Mouse (Mus musculus) macrophage (primary cell): ENCODE data around the gene Hip1. TPM values are rescaled to one million over a fixed set of nuclear protein-coding genes. Genes with fewer than 3 reads are reported as not detected.
"Not testable (repeated sequence)": the region's sequence is repeated elsewhere in the genome, so short reads cannot be mapped to it uniquely, and the experiment has no call there.

Experiments
- H3K27ac ChIP-seq: fragments of 350-480 bp; formaldehyde crosslinking; 2 replicates; pipeline ENCODE4 v1.9.0; 2021
- H3K36me3 ChIP-seq: fragments of 350-480 bp; formaldehyde crosslinking; 2 replicates; pipeline ENCODE4 v1.9.0; 2021; ENCODE audit errors: inconsistent target
- H3K4me3 ChIP-seq: fragments of 350-480 bp; formaldehyde crosslinking; 2 replicates; pipeline ENCODE4 v1.9.0; 2021; ENCODE audit errors: inconsistent target
- H3K79me2 ChIP-seq: fragments of 350-480 bp; formaldehyde crosslinking; 2 replicates; pipeline ENCODE4 v1.9.0; 2021; ENCODE audit errors: inconsistent target
- WGBS: methylation state at CpG from one replicate; pipeline ENCODE4 v1.1.7; 2026; ENCODE audit warnings: inconsistent platforms; ENCODE audit not compliant: missing documents; 5-methylcytosine and 5-hydroxymethylcytosine counted together
- polyA plus RNA-seq: library from polyadenylated mRNA; stranded (reverse); fragments of 250-400 nt; gene quantifications from 3 replicates; pipeline ENCODE4 v1.2.4, GENCODE M21; 2018; ENCODE audit warnings: inconsistent platforms

Gene Hip1
- polyA plus RNA-seq, 1 experiment from 2014 or later: 70.5 TPM

DNA sequence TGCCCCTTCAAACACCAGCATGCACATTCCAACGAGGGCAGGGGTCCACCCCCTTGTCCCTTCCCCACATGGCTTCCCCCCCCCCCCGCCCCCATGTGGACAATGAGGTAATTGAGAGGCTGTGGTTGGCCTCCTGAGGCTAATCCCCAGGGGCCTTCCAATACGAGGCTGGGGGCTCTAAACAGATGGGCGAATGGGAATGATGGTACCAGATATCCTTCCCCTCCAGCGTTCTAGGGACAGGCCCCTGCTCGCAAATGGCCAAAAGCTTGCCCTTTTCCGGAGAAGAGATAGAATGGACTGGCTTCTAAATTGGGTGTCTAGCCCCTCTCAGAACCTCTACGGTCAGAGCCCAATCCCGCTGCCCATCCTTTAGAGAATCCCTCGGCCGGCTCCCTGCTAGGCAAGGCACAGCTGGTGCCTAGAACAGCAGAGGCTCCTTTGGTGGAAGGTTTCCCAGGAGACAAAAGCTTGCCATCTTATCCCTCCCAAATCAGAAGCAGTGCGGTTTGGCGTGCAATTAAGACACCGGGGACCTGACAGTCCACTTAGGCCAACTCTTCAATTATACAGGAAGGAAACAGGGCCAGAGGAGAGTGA lies 55.1 kb downstream of the Hip1 start:
- WGBS: 55% methylated on average over 14 of the region's 14 CpGs
- Histone ChIP-seq H3K4me3 (peak overlapping the region; percentile 84), H3K36me3 (no peaks in the 10 kb centered on the region), H3K79me2 (peaks cover 42% of the 10 kb centered on the region), H3K27ac (peak overlapping the region; percentile 69)

DNA sequence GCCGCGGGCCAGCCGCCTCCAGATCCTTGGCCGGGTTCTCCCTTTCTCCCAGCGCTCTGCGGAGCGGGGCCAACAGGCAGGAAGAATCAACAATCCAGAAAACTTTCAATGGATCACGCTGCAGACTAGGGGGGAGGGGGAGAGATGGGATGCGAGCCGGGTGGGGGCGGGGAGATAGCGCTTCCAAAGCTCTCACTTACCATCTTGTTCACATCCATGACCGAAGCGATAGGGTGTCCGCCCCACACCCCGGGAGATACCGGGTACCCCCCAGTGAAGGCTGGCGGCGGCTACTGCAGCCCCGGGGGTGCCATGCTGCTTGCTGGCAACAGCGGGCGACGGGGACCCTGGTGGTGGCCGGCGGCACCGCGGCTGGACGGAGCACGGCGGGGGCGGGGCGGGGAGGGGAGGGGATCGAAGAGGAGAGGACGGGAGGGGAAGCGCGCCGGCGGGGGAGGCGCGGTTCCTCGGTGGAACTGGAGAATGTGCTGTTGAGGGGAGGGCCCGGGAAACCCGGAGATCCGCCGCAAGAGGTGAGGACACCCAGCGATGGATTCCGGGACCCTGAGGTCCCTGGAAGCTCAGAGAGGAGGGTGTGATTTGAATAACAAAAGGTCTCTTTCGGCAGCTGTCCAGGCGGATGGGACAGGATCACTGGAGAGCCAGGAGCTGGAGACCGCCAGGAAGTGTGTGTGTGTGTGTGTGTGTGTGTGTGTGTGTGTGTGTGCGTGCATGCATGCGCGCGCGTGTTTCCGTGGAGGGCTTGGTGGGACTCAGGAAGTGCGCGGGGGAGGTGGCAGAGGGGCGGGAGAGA lies 55.8 kb downstream of the Hip1 start:
- H3K79me2 ChIP-seq: peaks cover 49% of the 10 kb centered on the region
- peak overlapping the region; percentile 84 for H3K27ac ChIP-seq
- peak overlapping the region; percentile 84 for H3K4me3 ChIP-seq
- under 1% methylated on average over 42 of the region's 59 CpGs for WGBS
- H3K36me3 ChIP-seq: no peaks in the 10 kb centered on the region

DNA sequence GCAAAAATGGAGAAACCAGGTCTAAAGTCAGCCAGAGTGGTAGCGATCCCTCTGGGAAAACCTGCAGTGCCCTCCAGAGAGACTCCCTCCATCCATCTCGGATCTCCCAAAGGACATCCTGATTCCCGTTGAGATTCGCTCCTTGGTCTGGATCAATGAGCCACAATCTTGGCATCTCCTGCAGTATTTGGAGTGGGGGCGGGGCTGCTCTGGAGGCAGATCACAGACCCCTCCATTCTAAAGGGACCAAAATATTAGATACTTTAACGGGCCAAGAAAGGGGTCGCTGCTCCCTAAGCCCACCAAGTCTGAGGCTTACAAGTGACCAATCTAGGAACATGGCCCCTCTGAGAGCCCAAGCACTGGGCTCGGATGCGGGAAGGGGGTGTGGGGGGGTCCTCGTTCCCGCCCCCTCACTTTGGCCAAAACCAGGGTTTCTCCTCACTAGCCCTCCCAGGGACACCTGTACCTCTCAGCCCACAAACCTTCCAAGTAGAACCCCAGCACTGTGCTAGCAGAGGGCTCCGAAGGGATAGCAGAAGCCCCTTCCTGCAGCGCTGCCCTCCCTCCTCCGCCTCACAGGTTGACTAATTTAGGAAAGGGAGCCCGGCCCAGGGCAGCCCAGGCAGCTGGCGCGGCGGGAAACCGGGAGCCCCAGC lies 56.6 kb downstream of the Hip1 start:
- WGBS: 33% methylated on average over 18 of the region's 19 CpGs
- H3K4me3 ChIP-seq: peak overlapping the region; percentile 84
- H3K27ac ChIP-seq: peak overlapping the region; percentile 84
- H3K36me3 ChIP-seq: no peaks in the 10 kb centered on the region
- peaks cover 57% of the 10 kb centered on the region for H3K79me2 ChIP-seq

DNA sequence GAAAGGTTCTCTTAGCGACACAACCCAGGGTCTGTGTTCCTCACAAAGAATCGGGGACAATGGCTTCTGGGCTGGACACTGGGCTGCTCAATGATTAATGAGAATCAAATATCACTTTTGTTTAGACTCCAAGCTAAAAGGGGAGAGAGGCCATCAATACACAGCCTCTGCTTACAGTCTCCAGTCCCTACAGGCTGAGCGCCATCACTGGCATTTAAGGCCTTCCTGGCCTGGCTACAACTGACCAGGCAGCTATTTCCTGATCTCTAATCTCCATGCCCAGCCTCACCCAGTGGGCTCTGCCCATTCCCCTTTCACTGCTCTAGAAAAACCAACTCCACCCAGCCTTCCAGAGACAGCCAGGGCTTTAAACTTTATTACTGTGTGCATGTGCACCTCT lies 59.6 kb downstream of the Hip1 start:
- H3K27ac ChIP-seq: no peak overlapping the region
- no peak overlapping the region for H3K4me3 ChIP-seq
- 86% methylated on average over 3 of the region's 3 CpGs for WGBS
- H3K36me3 ChIP-seq: peaks cover 10% of the 10 kb centered on the region; the same call in 1 of the 2 replicates
- peaks cover 87% of the 10 kb centered on the region for H3K79me2 ChIP-seq

DNA sequence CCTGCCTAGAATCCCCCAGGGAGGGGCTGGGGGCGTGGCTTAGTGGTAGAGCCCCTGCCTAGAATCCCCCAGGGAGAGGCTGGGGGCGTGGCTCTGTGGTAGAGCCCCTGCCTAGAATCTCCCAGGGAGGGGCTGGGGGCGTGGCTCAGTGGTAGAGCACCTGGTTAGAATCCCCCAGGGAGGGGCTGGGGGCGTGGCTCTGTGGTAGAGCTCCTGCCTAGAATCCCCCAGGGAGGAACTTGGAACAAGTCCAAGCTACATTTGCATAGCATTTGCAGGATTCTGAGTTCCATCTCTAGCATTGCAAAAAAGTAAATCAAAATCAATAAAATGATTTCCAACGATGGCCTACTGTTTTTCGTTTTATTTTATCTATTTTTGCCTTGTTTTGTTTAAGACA lies 61.1 kb downstream of the Hip1 start:
- WGBS: 90% methylated on average over 5 of the region's 6 CpGs
- H3K27ac ChIP-seq, H3K4me3 ChIP-seq: not testable (repeated sequence)
- Histone ChIP-seq H3K79me2 (peaks cover 94% of the 10 kb centered on the region), H3K36me3 (peaks cover 10% of the 10 kb centered on the region; the same call in 1 of the 2 replicates)

DNA sequence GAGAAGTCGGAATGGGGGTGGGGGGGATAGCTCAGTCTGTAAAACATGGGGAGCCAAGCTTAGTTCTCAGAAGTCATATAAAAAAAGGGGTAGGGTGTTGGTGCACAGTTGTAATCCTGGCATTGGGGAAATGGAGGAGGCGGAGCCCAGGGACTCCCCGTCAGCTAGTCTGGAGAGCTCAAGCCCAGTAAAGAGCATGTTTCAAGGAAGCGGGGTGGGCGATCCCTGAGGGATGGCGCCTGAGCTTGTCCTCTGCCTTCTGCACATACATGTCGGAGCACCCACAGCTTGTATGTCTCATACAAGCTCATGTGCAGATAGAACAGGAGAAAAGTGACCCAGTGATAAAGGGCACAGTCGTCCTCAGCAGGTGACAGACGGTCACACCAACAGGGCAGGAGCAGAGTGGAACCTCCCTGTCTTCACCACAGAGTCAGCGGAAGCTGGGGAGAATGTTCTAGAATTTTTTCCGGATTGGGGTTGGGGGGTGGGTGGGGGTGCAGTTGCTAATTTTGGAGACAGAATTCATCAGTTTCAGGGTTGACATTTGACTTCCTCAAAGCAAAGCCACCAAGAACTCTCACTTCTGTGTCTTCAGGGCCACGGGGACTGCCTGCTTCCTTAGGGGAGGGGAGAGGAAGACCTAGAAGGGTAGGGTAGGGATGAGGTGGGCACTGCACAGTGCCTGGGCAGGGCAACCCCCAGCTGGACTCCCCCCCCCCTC lies 65.9 kb downstream of the Hip1 start:
- peaks cover 90% of the 10 kb centered on the region for H3K79me2 ChIP-seq
- 1% methylated on average over 12 of the region's 12 CpGs for WGBS
- H3K36me3 ChIP-seq: peaks cover 10% of the 10 kb centered on the region; the same call in 1 of the 2 replicates
- peak overlapping the region; percentile 98 for H3K27ac ChIP-seq
- no peak overlapping the region; the same call in 1 of the 2 replicates for H3K4me3 ChIP-seq

DNA sequence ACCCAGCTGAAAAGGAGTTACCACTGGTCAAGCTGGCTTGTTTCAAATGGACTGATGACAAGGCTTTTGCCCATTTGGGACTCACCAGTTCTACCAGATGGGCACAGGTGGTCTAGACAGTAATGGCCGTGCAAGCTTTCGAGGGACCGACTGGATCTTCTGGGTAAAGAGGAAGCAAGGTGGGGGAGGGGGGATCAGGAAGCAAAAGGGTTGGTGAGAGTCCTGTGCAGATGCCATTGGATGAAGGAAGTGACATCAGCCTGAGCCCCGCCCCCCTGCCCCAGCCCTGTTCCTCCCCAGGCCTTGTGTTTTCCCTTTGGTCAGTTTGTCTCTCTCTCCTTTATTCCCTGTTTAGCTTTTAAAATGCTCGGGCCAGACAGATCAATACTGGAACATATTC lies 68.7 kb downstream of the Hip1 start:
- peak overlapping the region; percentile 60 for H3K27ac ChIP-seq
- H3K4me3 ChIP-seq: no peak overlapping the region
- 59% methylated on average over 5 of the region's 5 CpGs for WGBS
- H3K36me3 ChIP-seq: peaks cover 1% of the 10 kb centered on the region; the same call in 1 of the 2 replicates
- peaks cover 79% of the 10 kb centered on the region for H3K79me2 ChIP-seq

DNA sequence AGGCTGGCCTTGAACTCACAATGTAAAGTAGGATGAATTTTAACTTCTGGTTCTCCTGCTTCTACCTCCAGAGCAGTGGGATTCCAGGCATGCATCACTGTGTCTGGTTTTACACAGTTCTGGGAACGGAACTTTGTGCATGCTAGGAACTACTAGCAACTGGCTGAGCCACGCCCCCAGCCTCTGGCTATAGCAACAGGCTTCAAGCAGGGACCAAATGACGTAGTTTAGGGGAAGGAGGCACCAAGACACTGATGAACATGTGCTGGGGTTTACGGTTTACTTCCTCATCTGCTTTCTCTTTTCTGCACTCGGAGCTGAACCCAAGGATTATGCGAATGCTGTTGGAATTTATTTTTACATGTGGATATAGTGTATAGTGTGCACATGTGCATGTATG lies 72.5 kb downstream of the Hip1 start:
- H3K27ac ChIP-seq: peak overlapping the region; percentile 96
- H3K36me3 ChIP-seq: no peaks in the 10 kb centered on the region
- 5% methylated on average over 6 of the region's 6 CpGs for WGBS
- H3K4me3 ChIP-seq: peak overlapping the region; percentile 2; the same call in 1 of the 2 replicates
- peaks cover 80% of the 10 kb centered on the region for H3K79me2 ChIP-seq

DNA sequence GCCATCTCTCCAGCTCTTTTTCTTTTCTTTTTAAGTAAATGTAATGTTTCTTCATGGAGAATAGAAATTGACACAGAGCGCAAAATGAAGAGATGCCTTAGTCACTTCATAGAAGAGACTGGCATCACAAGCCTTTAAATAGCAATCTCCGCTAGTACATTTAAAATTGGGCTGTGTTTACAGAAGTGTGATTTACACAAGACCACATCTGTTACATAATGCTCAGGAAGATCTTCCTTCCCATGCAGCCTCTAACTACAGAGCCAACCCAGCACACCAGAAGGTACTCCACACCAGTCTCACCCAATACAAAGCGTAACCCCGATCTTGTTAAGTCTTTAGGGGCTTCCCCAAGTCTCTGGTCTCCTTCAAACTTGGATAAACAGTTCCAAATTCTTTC lies 73.2 kb downstream of the Hip1 start:
- 32% methylated on average over 4 of the region's 4 CpGs for WGBS
- no peak overlapping the region for H3K4me3 ChIP-seq
- H3K36me3 ChIP-seq: no peaks in the 10 kb centered on the region
- peak overlapping the region; percentile 96 for H3K27ac ChIP-seq
- peaks cover 80% of the 10 kb centered on the region for H3K79me2 ChIP-seq

DNA sequence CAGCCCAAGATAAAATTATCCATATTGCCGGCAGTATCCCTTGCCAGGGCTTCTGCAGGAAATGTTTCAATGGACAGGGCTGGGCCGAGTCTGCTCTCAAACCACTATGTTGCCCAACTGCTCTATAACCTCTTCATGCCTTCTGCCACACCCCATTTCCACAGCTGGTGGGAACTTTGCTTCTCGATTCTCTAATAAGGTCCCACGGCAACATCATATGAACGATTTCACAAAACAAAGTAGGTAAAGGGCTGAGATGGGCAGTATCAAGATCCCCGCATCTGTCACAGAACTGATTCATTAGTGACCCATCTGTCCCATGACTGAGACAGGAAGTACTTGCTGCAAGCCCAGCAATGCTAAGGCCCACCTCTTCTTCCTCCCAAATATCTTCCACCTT lies 76.6 kb downstream of the Hip1 start:
- WGBS: 5% methylated on average over 6 of the region's 6 CpGs
- Histone ChIP-seq H3K4me3 (no peak overlapping the region), H3K27ac (peak overlapping the region; percentile 96), H3K79me2 (peaks cover 80% of the 10 kb centered on the region), H3K36me3 (no peaks in the 10 kb centered on the region)

DNA sequence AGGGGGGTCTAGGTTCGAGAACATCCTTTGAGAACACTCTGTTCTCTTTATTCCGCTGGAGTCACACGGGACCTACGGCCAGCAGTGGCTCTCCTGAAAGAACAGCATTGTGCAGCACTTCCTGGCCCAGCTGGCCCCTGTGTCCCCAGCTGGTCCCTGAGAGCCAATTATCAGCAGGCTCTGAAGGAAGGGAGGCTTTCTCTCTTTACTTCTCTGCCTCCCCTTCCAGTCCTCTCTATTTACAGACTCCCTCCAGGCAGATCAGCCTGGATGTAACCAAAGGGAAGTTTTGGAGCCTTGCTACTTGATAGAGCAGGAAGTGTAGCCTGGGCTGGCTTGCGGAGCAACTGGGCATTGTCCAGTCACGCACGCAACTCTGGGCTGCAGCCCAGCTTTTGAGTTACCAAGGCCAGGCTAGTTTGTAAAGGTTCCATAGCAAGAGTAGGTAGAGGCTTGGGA lies 79.1 kb downstream of the Hip1 start:
- Histone ChIP-seq H3K79me2 (peaks cover 92% of the 10 kb centered on the region), H3K36me3 (no peaks in the 10 kb centered on the region), H3K27ac (peak overlapping the region; percentile 96), H3K4me3 (no peak overlapping the region)
- WGBS: 56% methylated on average over 7 of the region's 7 CpGs

DNA sequence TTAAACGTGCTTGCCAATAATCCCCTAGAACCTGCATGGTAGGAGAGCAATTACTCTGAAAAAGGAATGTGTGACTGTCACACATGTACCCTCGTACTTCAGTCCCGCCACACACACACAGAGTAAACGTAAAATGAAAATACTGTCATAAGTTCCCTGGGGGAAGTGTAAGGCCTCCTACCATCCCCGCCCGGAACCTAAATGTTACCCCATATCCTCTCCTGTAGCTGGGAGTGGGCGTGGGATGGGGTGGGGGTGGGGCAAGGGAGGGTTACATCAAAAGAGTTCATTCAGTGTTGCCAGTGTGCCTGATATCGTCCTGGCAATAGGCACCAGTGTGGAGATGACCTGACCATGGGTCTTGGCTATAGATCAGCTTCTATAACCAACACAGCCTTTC lies 81.5 kb downstream of the Hip1 start:
- peak overlapping the region; percentile 74 for H3K27ac ChIP-seq
- H3K79me2 ChIP-seq: peaks cover 92% of the 10 kb centered on the region
- WGBS: 31% methylated on average over 8 of the region's 8 CpGs
- peaks cover 9% of the 10 kb centered on the region for H3K36me3 ChIP-seq
- H3K4me3 ChIP-seq: no peak overlapping the region

DNA sequence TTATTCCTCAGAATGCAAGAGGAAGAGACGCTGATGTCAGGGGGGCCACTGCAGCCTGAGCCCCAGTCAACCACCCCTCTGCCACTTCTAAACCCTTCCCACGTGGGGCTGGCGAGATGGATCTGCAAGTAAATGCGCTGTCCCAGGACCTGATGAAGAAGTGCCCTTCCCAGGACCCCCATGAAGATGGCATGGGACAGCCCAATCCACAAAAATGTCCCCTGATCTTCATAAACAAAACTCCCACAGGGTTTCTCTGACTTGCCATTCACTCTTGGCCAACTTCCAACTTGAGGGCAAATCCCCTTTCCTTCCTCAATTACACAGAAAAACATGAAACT lies 84.1 kb downstream of the Hip1 start:
- no peak overlapping the region for H3K4me3 ChIP-seq
- H3K27ac ChIP-seq: peak overlapping the region; percentile 66
- peaks cover 35% of the 10 kb centered on the region for H3K36me3 ChIP-seq
- 35% methylated on average over 4 of the region's 4 CpGs for WGBS
- peaks cover 74% of the 10 kb centered on the region for H3K79me2 ChIP-seq

DNA sequence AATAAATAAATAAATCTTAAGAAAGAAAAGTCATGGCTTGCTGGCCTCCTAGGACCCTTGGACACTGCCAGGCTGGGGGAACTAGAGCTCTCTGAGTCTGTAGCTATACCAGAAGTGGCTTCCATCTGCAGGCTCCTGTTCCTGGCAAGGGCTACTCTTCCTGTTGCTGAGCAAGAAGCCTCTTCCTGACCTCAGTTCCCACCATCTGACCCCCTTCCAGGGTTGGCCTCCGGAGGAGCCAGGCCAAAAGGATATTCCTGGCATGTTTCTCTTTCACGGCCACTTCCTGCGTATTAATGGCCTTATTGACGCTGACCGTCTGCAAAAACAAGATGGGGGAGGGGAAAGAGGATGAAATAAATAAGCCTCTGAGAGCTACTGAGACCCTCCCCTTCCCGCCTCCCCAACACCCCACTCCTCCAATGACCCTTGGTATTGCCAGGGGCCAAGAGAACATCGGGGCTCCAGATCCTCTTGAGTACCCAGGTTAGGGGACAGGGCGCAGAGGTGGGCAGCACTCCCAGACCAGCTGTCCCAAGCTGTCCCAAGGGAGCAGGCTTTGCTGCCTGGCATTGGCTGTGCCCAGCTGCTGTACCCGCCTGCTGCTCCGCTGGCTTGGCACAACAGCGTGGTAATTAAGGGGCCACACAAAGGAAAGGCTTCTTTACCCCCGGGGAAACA lies 84.6 kb downstream of the Hip1 start:
- Histone ChIP-seq H3K79me2 (peaks cover 69% of the 10 kb centered on the region), H3K27ac (peak overlapping the region; percentile 66), H3K36me3 (peaks cover 40% of the 10 kb centered on the region), H3K4me3 (no peak overlapping the region)
- WGBS: 61% methylated on average over 12 of the region's 12 CpGs
